Mouse (Mus musculus) heart, adult 2 months (tissue): Measurements from ENCODE around the gene Ppfibp2. TPM values are rescaled to one million over a fixed set of nuclear protein-coding genes. Genes with fewer than 3 reads are reported as not detected.

Source experiments
- DNase-seq, 2 experiments: peaks; one replicate each; pipeline ENCODE4 v3.0.0; 2021
- H3K27ac ChIP-seq: fragments of 200-600 bp; 2 replicates; pipeline ENCODE4 v1.8.1; 2022
- H3K27me3 ChIP-seq: fragments of 200-500 bp; 2 replicates; pipeline ENCODE4 v1.6.1; 2012; ENCODE audit warnings: mild to moderate bottlenecking, low read length, inconsistent platforms, mixed read lengths; ENCODE audit not compliant: control insufficient read depth, insufficient read depth
- H3K36me3 ChIP-seq: fragments of 200-500 bp; 2 replicates; pipeline ENCODE4 v1.6.1; 2012; ENCODE audit warnings: low read length, inconsistent platforms; ENCODE audit not compliant: control insufficient read depth, insufficient read depth
- H3K4me1 ChIP-seq: fragments of 200-500 bp; 2 replicates; pipeline ENCODE4 v1.6.1; 2011; ENCODE audit warnings: low read length; ENCODE audit not compliant: control insufficient read depth, insufficient read depth
- H3K4me3 ChIP-seq: fragments of 200-600 bp; 2 replicates; pipeline ENCODE4 v1.8.1; 2022
- H3K79me2 ChIP-seq: fragments of 200-500 bp; replicated peaks from 2 replicates; pipeline ENCODE4 v1.6.1; 2012; ENCODE audit warnings: mild to moderate bottlenecking, inconsistent platforms, low read length, moderate library complexity, mixed read lengths; ENCODE audit not compliant: control insufficient read depth, insufficient read depth
- H3K9ac ChIP-seq: fragments of 200-500 bp; 2 replicates; pipeline ENCODE4 v1.6.1; 2012; ENCODE audit warnings: low read depth, mild to moderate bottlenecking, control low read depth, inconsistent platforms, low read length, mixed read lengths
- CTCF ChIP-seq: fragments of 200-600 bp; IDR thresholded peaks from 2 replicates; pipeline ENCODE4 v1.8.1; 2022; ENCODE audit warnings: antibody characterized with exemption, mild to moderate bottlenecking, moderate library complexity
- EP300 ChIP-seq: fragments of 200-500 bp; IDR thresholded peaks from 2 replicates; pipeline ENCODE4 v1.6.1; 2011; ENCODE audit warnings: low read depth, low read length, control low read depth; ENCODE audit not compliant: insufficient read depth
- POLR2A ChIP-seq: fragments of 200-500 bp; IDR thresholded peaks from 2 replicates; pipeline ENCODE4 v1.6.1; 2011; ENCODE audit warnings: mild to moderate bottlenecking, low read depth, low read length, control low read depth; ENCODE audit not compliant: insufficient read depth
- WGBS: fragments of 180-500 bp; shearing (Covaris S2); methylation state at CpG from one replicate; pipeline ENCODE4 v1.1.7; 2018; 5-methylcytosine and 5-hydroxymethylcytosine counted together
- intact Hi-C: fragments of 180-260 bp; cut with DNase I; formaldehyde crosslinking; loops from one replicate; pipeline ENCODE4 v1.15.1; 2025
- polyA plus RNA-seq: library from polyadenylated mRNA; depleted of rRNA; stranded (reverse); fragments of >200 nt; gene quantifications from 2 replicates; pipeline ENCODE4 v1.2.3, GENCODE M21; 2012
- total RNA-seq, 2 experiments: library from RNA; stranded (reverse); gene quantifications; 2 replicates each; pipeline ENCODE4 v1.2.3; 2021

The Ppfibp2 gene
- total and polyA plus RNA-seq, 3 experiments = 17.4 to 20.1 (median 19.9) TPM

GRCm38 (mm10) chr7:107648937-107649688 is 54.1 kb downstream of the Ppfibp2 start:
- Histone ChIP-seq H3K27me3 (no peaks in the 10 kb centered on the region), H3K4me1 (no peaks in the 10 kb centered on the region), H3K27ac (no peak overlapping the region), H3K36me3 (no peaks in the 10 kb centered on the region), H3K79me2 (no peaks in the 10 kb centered on the region), H3K4me3 (no peak overlapping the region), H3K9ac (no peak overlapping the region)
- 80% methylated on average over 12 of the region's 12 CpGs for WGBS
- DNase-seq = no peak
- intact Hi-C loops = no loop called here
- TF ChIP-seq POLR2A = no peak
- no peak for TF ChIP-seq CTCF
- no peak for TF ChIP-seq EP300

GRCm38 (mm10) chr7:107649990-107650389 is 55.0 kb downstream of the Ppfibp2 start:
- no peak overlapping the region for H3K9ac ChIP-seq
- H3K4me1 ChIP-seq = no peaks in the 10 kb centered on the region
- no peaks in the 10 kb centered on the region for H3K27me3 ChIP-seq
- H3K4me3 ChIP-seq = no peak overlapping the region
- no peak for DNase-seq
- H3K27ac ChIP-seq = no peak overlapping the region
- H3K79me2 ChIP-seq = no peaks in the 10 kb centered on the region
- 78% methylated on average over 7 of the region's 7 CpGs for WGBS
- intact Hi-C loops = no loop called here
- TF ChIP-seq CTCF = no peak
- TF ChIP-seq EP300 = no peak
- TF ChIP-seq POLR2A = no peak
- no peaks in the 10 kb centered on the region for H3K36me3 ChIP-seq

GRCm38 (mm10) chr7:107651821-107652220 is 56.8 kb downstream of the Ppfibp2 start:
- no peaks in the 10 kb centered on the region for H3K27me3 ChIP-seq
- H3K79me2 ChIP-seq = no peaks in the 10 kb centered on the region
- H3K4me3 ChIP-seq = no peak overlapping the region
- no peak for DNase-seq
- intact Hi-C loops = no loop called here
- no peaks in the 10 kb centered on the region for H3K4me1 ChIP-seq
- no peak overlapping the region for H3K9ac ChIP-seq
- H3K36me3 ChIP-seq = no peaks in the 10 kb centered on the region
- WGBS = 15% methylated on average over 1 of the region's 1 CpGs
- no peak overlapping the region for H3K27ac ChIP-seq
- TF ChIP-seq POLR2A (no peak), CTCF (no peak), EP300 (no peak)

DNA sequence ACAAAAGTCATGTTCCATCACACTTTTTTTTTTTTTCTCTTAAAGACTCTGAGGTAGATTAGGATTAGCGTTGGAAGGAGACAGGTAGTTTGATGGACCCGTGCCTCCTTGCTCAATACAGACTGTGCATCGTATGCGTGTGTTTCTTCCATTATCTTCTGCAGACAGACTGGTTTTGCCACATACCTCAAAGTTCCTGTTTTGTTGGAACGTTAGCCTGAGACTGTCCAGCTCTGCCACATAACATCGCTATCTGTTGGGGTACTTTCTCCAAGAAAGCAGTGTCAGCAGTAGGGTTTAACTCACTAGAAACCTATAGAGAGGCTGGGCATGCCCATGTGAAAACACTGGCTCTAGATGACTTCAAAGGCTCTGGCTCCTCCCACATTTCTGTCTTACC is 61.4 kb downstream of the Ppfibp2 start:
- no peak overlapping the region for H3K9ac ChIP-seq
- H3K27ac ChIP-seq = no peak overlapping the region
- no peak overlapping the region for H3K4me3 ChIP-seq
- no peaks in the 10 kb centered on the region for H3K36me3 ChIP-seq
- intact Hi-C loops = no loop called here
- no peaks in the 10 kb centered on the region for H3K27me3 ChIP-seq
- H3K4me1 ChIP-seq = no peaks in the 10 kb centered on the region
- H3K79me2 ChIP-seq = no peaks in the 10 kb centered on the region
- TF ChIP-seq EP300 (no peak), CTCF (no peak), POLR2A (no peak)
- no peak for DNase-seq
- WGBS = 63% methylated on average over 6 of the region's 6 CpGs

- 78% methylated on average over 8 of the region's 8 CpGs for WGBS
- intact Hi-C loops = no loop called here
- TF ChIP-seq CTCF = no peak
- TF ChIP-seq POLR2A = no peak
- no peak for TF ChIP-seq EP300
- no peak for DNase-seq
- Histone ChIP-seq H3K36me3 (no peaks in the 10 kb centered on the region), H3K27me3 (no peaks in the 10 kb centered on the region), H3K4me1 (peaks cover 2% of the 10 kb centered on the region), H3K9ac (no peak overlapping the region), H3K27ac (no peak overlapping the region), H3K79me2 (no peaks in the 10 kb centered on the region), H3K4me3 (no peak overlapping the region)
Observed at GRCm38 (mm10) chr7:107659186-107659918, 64.3 kb downstream of the Ppfibp2 start.
